Mouse (Mus musculus) liver, postnatal 0 days (tissue): Measurements from ENCODE around the gene Calb2. TPM values are rescaled to one million over a fixed set of nuclear protein-coding genes. Genes with fewer than 3 reads are reported as not detected.

ENCODE experiments used
- ATAC-seq: fragments of 200-750 bp; cut with Nextera tagmentation; 2 replicates; pipeline ENCODE4 v1.8.0; 2017; ENCODE audit warnings: mild to moderate bottlenecking, moderate library complexity
- DNase-seq: peaks from one replicate; pipeline ENCODE4 v3.0.0-alpha.2; 2016
- H3K27ac ChIP-seq: fragments of 300-500 bp; sonication (generic); 2 replicates; pipeline ENCODE4 v1.5.1; 2014; ENCODE audit warnings: antibody characterized with exemption, moderate library complexity, mild to moderate bottlenecking, low read depth
- H3K27me3 ChIP-seq: fragments of 300-500 bp; sonication (generic); 2 replicates; pipeline ENCODE4 v1.6.1; 2014; ENCODE audit warnings: low read length, control low read depth, mixed read lengths; ENCODE audit not compliant: insufficient read depth
- H3K36me3 ChIP-seq: fragments of 300-500 bp; sonication (generic); replicated peaks from 2 replicates; pipeline ENCODE4 v1.6.1; 2014; ENCODE audit warnings: mild to moderate bottlenecking, control low read depth, low read length, moderate library complexity, mixed read lengths; ENCODE audit not compliant: insufficient read depth
- H3K4me1 ChIP-seq: fragments of 300-500 bp; sonication (generic); 2 replicates; pipeline ENCODE4 v1.6.1; 2014; ENCODE audit warnings: antibody characterized with exemption, mild to moderate bottlenecking, control low read depth; ENCODE audit not compliant: insufficient read depth
- H3K4me2 ChIP-seq: fragments of 300-500 bp; sonication (generic); 2 replicates; pipeline ENCODE4 v1.6.1; 2014; ENCODE audit warnings: low read depth, mild to moderate bottlenecking, low read length, moderate library complexity, mixed read lengths
- H3K4me3 ChIP-seq: fragments of 300-500 bp; sonication (generic); 2 replicates; pipeline ENCODE4 v1.5.1; 2014; ENCODE audit warnings: low read depth, low read length
- H3K9ac ChIP-seq: fragments of 300-500 bp; sonication (generic); replicated peaks from 2 replicates; pipeline ENCODE4 v1.6.1; 2014; ENCODE audit warnings: mild to moderate bottlenecking, moderate library complexity
- H3K9me3 ChIP-seq: fragments of 300-500 bp; sonication (generic); 2 replicates; pipeline ENCODE4 v1.6.1; 2016; ENCODE audit warnings: mild to moderate bottlenecking, control low read depth, low read length, mixed read lengths
- CTCF ChIP-seq: sonication (generic); IDR thresholded peaks from 2 replicates; pipeline ENCODE4 v1.5.1; 2016; ENCODE audit warnings: antibody characterized with exemption, low read depth
- EP300 ChIP-seq: IDR thresholded peaks from 2 replicates; pipeline ENCODE4 v1.6.1; 2016; ENCODE audit warnings: antibody characterized with exemption, low read depth, mild to moderate bottlenecking
- WGBS: fragments of 180-500 bp; shearing (Covaris S2); extraction: QIAGEN DNeasy Blood & Tissue Kit; methylation state at CpG from one replicate; pipeline ENCODE4 v1.1.7; 2014; ENCODE audit not compliant: insufficient replicate concordance; 5-methylcytosine and 5-hydroxymethylcytosine counted together
- polyA plus RNA-seq: library from polyadenylated mRNA; unstranded; fragments of >200 nt; fragmentation: Nextera tagmentation; extraction: Ambion mirVana; gene quantifications from 2 replicates; pipeline ENCODE4 v1.2.1, GENCODE M21; 2015

Gene Calb2
- polyA plus RNA-seq, 1 experiment from 2014 or later = not detected

DNA sequence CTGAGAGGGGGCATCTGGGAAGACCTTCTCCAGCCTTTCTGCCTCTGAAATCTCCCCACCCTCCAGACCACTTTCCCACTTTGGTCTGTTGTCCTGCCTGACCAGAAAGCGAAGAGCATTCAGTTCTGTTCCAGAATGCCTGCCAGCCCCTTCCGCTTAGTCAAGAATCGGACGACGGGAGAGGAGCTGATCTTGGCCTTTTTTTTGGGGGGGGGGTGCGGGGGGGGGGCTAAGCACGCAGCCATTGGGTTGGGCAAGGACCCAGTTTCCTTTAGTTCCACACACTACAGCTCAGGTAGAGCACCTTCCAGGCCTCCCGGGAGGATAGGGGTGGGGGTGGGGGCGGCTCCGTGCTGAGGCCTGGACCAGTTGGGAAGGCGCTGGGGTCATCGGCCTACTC lies 67.1 kb downstream of the Calb2 start, which contains the start of gene Gm21964:
TSS of gene Gm21964 (plus strand) at position 301 of the 400 bp plus-strand sequence.
- no peak within 1 kb of the TSS for H3K27ac ChIP-seq
- WGBS = 86% methylated on average over 11 of the region's 12 CpGs
- no peaks in the 10 kb centered on the region for H3K9me3 ChIP-seq
- TF ChIP-seq EP300 = no peak
- TF ChIP-seq CTCF = no peak
- no peak within 1 kb of the TSS for H3K9ac ChIP-seq
- H3K4me3 ChIP-seq = no peak within 1 kb of the TSS
- H3K36me3 ChIP-seq = no peaks in the 10 kb centered on the region
- H3K27me3 ChIP-seq = no peaks in the 10 kb centered on the region
- no peak within 1 kb of the TSS for H3K4me2 ChIP-seq
- H3K4me1 ChIP-seq = no peaks in the 10 kb centered on the region
- ATAC-seq (no peak), DNase-seq (no peak)

DNA sequence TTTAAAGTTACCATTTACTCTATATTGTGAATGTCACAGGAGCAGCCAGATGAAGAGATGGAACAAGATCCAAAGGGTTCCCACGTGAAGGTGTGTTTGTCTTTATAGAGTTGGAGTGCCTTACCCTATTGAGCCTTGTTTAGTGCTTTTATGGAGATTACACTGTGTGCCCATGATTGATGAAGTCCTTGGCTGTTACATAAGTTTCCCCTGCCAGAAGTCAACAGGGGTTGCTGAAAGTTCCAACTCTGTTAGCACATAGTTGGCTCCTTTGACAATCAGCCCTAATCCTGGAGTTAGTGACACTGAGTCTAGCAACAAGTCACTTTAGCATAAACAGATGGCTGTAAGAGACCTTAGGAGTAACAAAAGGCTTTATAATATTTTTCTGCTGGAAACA lies 76.1 kb downstream of the Calb2 start:
- Histone ChIP-seq H3K27ac (no peak overlapping the region), H3K9ac (no peak overlapping the region), H3K9me3 (peaks cover 11% of the 10 kb centered on the region), H3K36me3 (peaks cover 11% of the 10 kb centered on the region; the same call in 1 of the 2 replicates), H3K4me2 (no peak overlapping the region), H3K4me3 (no peak overlapping the region), H3K4me1 (no peaks in the 10 kb centered on the region), H3K27me3 (no peaks in the 10 kb centered on the region)
- 60% methylated on average over 1 of the region's 1 CpGs for WGBS
- ATAC-seq = no peak
- no peak for TF ChIP-seq EP300
- TF ChIP-seq CTCF = no peak
- no peak for DNase-seq

Other genes with a start within 250 kb of the Calb2 start
- gene Marveld3, start 206.0 kb downstream of the Calb2 start, polyA plus RNA-seq = 0.58 and 0.69 TPM in 2 replicates
- gene Tat, start 177.8 kb downstream of the Calb2 start, polyA plus RNA-seq = 64.5 and 108 TPM in 2 replicates
- 0.13 and 0.31 TPM in 2 replicates for gene Chst4, start 128.5 kb downstream of the Calb2 start, polyA plus RNA-seq
- gene Zfp612, start 88.5 kb downstream of the Calb2 start, polyA plus RNA-seq = 2.7 TPM in 2 replicates
- gene Gm21964, start 67.0 kb downstream of the Calb2 start, polyA plus RNA-seq = not detected in 2 replicates
- not detected in 2 replicates for gene Gm17720, start 65.5 kb downstream of the Calb2 start, polyA plus RNA-seq
- gene Cmtr2, start 47.5 kb upstream of the Calb2 start, polyA plus RNA-seq = 1.8 and 2.5 TPM in 2 replicates
- gene Hydin, start 98.8 kb upstream of the Calb2 start, polyA plus RNA-seq = 0.01 and 0.04 TPM in 2 replicates